Mouse (Mus musculus) brain, embryonic 18.5 days (tissue): ENCODE results near the gene Olfr1199.

Experiments
- DNase-seq: peaks from one replicate; pipeline ENCODE4 v3.0.0-alpha.2; 2012; ENCODE audit warnings: low read depth, low spot score

Olfr1199 gene

GRCm38 (mm10) chr2:88760369-88760768 is at the start of gene Olfr1199:
Olfr1199 (minus strand) TSS chr2:88760469.
- no peak for DNase-seq

- no peak for DNase-seq
These were observed 32.5 kb upstream of the Olfr1199 start, which contains the start of gene Olfr1201 for GRCm38 (mm10) chr2:88792736-88793135. Olfr1201 (plus strand) TSS chr2:88793036.

GRCm38 (mm10) chr2:88770388-88770787 is 10.1 kb upstream of the Olfr1199 start, which contains the start of gene Olfr1200:
Olfr1200 (minus strand) TSS chr2:88770488.
- DNase-seq, result no peak

GRCm38 (mm10) chr2:88751270-88751669 is 9.0 kb downstream of the Olfr1199 start, which contains the start of gene Olfr1198:
Olfr1198 (minus strand) TSS chr2:88751370.
- no peak for DNase-seq

- DNase-seq, result no peak
These were observed 16.9 kb downstream of the Olfr1199 start for GRCm38 (mm10) chr2:88743379-88743778.

GRCm38 (mm10) chr2:88732266-88732665 is 28.0 kb downstream of the Olfr1199 start, which contains the start of gene Olfr1197:
Olfr1197 (minus strand) TSS chr2:88732366.
- no peak for DNase-seq

GRCm38 (mm10) chr2:88704497-88704896 is 55.8 kb downstream of the Olfr1199 start, which contains the start of gene Olfr1196:
Olfr1196 (minus strand) TSS chr2:88704597.
- DNase-seq, result no peak
